Mouse (Mus musculus) retina, postnatal 1 day (tissue): ENCODE data around the gene Rnpep.
A peak's percentile ranks its signal among the peaks of the same experiment; 100 is the strongest.

Experiments
- DNase-seq: peaks from one replicate; pipeline ENCODE4 v3.0.0-alpha.2; 2012

Gene Rnpep

DNA sequence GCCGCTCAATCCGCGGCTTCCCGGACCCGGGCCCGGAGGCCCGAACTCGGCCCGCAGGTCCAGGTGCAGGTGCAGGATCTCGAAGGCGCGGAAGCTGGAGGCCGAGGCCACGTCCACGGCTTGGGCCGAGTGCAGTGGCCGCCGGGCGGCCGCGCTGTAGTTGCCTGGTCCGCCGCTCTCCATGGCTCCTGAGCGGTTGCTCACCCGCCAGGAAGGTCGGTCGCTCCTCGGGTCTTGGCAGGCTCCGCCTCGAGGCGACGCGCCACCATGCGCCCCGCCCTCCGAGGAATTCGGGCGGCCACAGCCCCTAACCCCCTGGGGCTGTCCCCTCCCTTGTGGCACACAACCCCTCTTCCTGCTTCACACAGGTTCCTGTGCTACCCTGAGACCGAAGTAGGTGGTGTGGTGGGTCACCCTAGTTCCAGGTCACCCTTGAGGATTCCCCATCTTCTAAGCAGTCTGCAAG lies at the start of gene Rnpep:
Rnpep (minus strand) TSS at position 259 of the 466 bp plus-strand sequence.
- DNase-seq: peak; percentile 86

DNA sequence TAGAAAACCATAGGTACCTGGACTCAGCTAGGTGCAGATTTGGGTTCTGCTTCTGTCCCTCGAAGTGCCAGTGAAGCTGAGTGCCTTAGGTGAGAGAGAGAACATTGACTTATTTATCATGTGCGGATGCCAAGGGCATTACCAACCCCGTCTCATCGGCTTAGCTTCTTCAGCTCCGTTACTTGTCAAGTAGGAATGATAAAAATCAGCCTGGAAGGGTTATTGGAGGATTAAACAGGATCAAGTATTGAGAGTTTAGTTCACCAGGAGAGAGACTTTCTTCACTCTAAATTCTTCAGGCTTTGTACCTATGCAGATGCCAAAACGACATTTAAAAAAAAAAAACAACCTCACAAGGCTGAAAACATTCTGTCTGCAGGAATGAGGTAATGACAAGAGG lies 46.7 kb upstream of the Rnpep start:
- no peak for DNase-seq

DNA sequence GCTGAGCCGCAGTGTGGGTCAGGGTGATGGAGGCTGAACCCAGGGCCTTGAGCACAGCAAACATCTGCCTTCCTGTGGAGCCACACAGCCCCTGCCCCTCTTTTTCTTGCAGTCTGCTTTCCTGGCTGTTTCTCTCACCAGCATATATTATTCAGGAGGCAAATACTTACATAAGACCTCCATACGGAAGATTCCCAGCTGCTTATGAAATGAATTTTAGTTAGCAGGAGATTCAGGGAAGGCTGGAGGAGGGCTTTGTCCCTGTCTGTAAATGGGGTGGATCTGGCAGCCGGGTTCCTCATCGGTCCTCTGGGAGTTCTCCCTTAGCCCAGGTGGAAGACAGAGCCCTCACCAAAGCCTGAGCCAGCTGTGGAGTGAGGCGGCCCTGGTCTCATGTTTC lies 44.5 kb upstream of the Rnpep start:
- no peak for DNase-seq

DNA sequence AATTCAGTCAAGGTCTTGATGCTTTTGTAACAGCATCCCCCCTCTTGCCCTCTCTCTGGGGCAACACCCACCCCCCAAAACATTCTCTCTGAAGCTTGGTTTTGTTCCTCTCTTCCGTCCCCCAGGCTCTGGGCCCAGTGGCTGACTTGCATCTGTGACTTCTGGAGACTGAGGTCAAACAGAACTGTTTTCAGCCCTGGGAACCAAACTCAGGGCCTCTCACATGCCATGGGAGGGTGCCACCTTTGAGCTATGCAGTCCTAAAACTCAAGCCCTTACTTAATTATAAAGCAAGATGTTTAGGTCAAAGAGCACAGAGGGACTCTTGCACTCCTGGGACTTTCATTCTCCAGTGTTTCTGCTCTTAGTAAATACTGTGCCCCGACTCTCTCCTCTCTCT lies 42.0 kb upstream of the Rnpep start:
- no peak for DNase-seq

DNA sequence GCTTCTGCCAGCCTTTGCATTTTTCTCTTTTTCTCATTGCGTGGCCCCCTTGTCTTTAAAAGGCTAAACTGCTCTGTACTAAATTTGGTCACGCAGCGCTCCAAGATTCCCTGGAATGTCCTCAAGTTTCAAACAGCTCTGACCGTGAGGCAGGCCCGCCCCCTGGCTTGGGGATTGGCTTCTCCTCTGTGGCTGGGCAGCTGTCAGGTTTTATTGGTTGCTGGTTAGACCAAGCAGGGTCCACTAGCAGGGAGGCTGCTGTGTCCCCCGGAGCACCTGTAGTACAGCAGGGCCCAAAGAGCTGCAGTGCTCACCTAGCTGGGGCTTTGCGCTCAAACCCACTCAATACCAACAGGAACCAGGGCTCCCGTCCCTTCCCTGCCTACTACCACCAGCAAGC lies 40.7 kb upstream of the Rnpep start, which contains the start of gene Lmod1:
Lmod1 (plus strand) TSS at position 237 of the 400 bp plus-strand sequence.
- peak; percentile 24 for DNase-seq

DNA sequence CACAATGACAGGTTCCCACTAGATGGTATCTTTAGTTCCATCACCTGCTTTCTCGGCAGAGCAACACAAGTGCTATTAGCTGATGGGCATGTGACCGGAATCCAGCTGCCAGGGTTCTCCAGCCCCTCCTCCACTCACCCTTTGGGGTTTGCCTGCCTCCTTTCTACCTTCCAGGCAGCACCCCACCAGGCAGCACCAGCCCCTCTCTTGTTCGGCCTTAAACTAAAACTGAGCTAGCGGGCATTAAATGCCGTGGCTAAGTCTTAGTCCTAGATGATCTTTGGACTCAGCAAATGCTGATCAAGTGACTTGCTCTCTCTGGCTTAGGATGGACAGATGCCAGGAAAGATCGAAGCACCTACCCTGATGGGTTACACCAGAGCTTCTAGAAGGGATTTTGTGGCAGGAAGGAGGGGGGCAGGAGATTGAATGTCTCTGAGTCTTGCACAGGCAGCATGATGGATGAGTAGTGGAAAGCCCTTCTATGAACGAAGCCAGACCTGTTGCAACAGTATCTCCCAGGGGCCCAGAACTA lies 39.5 kb upstream of the Rnpep start:
- no peak for DNase-seq

DNA sequence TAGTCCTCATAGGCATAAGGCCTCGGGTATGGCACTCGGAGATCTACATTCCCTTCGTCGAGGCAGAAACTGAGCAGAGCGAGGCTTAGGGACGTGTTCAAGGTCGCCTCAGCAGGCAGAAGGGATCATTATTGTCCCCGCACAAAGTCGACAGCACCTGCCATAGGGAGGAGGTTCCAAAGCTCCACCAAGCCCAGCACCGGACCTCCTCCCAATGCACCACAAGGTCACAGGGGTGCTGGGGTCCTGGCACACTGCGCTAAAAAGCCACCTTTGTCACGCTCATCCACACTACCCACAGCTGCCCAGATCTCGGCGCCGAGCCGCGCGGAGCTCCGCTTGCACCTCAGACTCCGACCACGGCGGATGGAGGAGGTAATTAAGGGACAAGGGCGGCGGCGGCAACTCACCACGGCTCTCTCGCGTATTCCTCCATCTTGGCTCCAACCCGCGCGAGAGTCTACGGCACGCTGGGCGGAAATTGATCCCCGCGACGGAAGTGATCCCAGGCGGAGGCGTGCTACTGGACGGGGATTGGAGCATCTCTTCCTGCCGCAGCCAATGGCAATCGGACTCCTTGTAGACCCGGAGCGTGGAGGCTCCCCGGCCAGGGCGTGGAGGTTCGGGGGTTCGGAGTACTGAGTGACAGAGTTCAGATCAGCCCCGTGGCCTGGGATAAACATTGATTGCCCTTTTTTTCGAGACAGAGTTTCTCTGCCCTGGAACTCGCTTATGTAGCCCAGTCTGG lies 29.6 kb upstream of the Rnpep start, which contains the start of gene Timm17a:
Timm17a (minus strand) TSS at position 495 of the 748 bp plus-strand sequence.
- peak; percentile 97 for DNase-seq

DNA sequence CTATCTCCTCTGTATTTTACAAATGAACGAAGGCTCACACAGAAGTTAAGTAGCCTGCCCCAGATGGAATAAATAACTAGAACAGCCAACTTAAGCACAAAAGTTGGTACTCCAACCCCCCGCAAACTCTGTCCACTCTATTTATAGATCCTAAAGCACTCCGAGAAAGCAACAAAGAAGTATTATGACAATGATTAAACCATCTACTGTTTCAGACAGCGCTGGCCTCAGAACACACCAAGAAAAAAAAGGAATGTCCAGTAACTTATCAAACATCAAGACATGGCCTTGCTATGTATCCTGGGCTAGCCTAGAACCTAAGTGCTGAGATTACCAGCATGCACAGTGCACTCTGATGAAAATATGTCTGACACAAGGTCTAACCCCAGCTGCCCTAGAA lies 28.3 kb upstream of the Rnpep start:
- DNase-seq: no peak

DNA sequence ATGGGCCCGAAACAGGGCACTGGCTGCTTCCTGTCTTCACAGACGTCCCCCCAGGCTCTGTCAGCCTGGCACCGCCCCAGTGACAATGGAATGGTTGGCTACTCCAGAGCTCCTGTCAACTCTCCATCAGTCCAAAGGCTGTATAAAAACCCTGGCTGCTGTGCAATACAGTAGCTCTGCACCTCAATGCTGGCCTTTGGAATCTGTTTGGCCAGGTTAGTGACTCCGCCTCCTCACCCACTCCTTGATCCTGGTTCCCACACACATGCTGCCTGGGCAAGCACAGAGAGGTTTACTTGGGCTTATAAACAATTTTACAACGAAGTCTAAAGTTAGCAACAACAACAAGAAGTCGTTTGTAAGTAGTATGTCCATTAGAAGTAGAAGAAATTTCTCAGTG lies 27.5 kb upstream of the Rnpep start:
- no peak for DNase-seq

DNA sequence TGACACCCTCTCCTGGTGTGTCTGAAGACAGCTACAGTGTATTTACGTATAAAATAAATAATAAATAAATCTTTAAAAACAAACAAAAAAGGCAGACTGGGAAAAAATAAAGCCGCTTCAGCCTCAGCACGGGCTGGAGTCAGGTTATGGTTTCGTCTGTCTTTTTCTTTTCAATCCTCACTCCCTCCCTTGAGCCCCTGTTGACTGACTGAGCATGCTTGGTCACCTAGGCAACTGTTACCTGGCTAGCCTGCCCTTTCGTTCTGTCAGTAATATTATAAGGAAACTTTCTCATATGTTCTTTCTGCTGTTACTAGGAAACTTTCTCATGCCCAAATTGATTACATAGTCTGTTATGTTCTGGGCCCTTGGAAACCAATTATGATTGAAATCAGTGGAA lies 7.0 kb upstream of the Rnpep start:
- no peak for DNase-seq

DNA sequence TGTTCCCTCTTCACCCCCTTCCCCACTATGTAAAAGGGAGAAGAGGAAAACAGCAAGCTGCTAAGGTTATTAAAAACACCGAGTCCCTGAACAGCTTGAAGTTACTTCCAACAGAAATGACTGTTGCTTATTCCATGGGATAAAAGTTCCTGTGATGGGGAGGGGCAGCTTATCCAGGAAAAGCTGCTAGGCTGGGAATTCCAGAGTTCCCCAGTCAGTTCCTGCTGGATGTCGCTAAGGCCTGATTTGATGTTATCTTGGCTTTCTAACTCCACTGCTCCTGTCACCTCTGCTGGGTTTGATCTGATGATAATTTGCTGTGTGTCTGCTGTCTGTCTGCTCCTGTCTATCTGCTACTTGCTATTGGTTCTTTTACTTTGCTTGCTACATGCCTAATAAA lies 2.4 kb upstream of the Rnpep start:
- DNase-seq: no peak

DNA sequence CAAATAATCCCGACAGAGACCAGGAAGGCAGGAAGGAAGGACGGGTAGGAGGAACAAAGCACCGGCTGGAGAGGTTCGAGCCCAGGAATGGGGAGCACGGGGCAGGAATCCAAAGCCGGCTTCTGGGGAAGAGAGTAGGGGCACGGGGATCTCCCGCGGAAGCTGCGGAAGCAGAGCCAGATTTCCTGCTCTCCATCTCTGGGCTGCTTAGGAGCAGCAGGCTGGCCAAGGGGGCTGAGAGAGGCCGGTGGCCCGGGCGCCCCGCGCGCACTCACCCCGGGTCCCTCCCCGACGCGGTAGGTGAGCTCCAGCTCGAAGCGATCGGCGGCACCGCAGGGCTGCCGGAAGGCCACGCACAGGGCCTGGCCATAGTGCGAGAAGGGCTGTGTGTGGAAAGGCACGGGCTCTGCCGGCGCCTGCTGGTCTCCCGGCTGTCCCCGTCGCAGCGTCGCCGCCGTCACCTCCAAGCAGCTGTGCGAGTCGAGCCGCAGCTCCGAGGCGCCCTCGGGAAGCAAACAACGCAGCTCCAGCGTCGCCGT lies 528 bp downstream of the Rnpep start:
- no peak for DNase-seq

DNA sequence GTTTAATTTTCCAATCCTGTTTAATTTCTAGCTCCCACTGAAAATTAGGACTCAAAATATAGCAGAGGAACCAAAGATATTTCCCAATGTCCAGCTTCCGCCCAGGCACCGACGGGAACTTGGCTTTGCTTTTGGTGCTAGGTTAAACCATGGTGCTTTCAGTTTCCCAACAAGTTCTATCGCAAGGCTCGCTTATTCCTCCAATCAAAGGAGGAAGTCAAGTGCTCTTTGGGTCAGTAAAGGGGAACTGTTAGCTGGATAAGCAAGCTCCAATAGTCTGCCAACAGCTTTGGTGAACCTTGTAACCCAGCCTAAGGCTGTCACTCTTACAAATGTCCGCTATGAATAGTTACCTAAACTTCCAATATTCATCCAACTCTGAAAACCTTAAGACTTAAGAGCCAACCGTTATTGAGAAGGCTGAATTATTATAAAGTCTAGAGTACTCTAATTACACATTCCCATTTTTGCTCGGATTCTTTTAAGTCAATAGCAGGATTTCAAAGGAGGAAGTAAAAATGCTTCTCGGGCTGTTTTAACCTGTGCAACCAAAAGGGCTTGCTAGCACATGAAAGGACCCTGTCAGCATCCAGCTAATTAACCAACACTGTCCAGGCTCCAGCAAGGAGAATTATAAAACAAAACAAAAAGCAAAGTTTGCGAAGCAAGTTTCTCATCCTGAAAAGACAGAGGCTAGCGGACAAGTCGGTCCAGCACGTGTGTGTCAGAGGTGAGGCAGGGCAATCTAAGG lies 1.2 kb downstream of the Rnpep start:
- DNase-seq: no peak

DNA sequence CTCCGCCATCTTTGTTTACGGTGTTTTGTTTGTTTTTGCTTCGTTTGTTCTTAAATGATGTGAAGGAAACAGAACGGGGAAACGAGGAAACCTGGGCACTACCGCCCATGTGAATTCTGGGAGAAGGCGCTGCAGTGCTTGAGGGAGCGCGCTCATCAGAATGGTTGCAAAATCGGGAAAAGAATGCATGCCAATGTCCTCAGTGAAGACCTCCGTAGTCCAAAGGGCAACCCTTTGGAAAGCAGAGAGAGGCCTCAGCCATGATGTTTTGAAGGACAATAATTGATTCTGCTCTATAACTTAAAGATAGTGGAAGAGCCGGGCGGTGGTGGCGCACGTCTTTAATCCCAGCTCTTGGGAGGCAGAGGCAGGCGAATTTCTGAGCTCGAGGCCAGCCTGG lies 2.0 kb downstream of the Rnpep start:
- DNase-seq: no peak

DNA sequence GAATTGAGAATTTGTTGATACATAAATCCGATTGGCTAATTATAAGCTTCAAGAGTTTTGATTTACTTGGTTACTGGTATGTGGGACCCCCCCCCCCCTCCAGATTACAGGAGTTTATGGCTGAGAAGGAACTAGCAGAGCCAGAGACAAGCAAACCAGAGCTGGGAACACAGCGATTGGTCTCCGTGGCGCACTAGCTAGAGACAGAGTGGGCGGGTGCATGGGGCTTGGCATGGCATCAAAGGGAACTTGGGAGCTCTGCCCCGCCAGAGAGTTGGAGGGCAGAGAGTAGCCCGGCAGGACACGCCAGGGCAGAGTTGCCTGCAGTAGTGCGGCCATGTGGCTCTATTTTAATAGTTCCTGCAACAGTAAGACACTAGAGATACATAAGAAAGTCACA lies 3.2 kb downstream of the Rnpep start:
- peak; percentile 56 for DNase-seq

DNA sequence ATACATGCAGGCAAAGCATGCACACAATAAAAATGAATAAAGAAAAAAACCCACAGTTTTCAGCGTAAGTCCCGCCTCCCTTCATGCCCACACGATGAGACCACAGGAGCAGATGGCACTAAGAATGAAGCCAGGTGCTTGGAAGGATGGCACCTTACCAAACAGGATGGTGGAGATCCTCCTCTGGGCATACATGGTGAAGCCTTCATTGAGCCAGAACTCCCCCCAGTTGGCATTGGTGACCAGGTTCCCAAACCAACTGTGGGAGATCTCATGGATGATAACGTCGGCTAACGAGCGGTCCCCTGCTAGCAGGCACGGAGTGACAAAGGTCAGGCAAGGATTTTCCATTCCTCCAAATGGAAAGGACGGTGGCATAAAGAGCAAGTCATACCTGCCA lies 12.5 kb downstream of the Rnpep start:
- no peak for DNase-seq

DNA sequence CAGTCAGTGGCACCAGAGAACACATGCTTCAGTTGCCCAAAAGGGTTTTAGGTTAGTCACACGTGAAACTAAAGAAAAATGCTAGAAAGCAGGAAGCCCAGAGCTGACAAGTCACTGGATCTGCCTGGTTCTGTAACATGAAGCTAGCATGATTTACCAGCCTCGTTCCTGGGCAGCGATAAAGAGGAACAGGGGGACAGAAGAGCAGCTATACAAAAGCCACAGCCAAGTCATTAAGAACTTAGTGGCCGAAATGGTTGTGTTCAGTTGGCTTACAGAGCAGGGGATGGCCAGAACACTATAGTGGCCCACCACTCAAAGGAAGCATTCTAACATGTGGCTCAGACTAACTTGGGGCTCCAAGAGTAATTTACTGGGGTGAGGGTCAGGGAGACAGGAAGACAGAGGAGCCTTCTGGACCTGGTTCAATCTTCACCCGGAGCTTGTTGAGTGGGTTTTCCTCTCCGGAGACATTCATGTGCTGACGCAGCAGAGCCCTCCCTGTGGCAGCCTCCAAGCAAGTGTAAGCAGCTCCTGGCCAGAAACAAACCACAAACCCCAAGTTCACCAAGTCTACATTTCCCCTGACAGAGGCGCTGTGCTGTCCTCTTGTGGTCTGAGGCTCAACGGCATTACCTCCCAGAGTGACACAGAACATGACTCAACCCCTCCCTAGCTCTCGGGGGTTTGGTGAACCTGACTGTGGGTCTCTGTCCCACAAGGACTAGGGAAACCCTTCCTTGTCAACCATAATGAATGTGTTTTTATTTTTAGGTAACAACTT lies 16.0 kb downstream of the Rnpep start:
- no peak for DNase-seq

DNA sequence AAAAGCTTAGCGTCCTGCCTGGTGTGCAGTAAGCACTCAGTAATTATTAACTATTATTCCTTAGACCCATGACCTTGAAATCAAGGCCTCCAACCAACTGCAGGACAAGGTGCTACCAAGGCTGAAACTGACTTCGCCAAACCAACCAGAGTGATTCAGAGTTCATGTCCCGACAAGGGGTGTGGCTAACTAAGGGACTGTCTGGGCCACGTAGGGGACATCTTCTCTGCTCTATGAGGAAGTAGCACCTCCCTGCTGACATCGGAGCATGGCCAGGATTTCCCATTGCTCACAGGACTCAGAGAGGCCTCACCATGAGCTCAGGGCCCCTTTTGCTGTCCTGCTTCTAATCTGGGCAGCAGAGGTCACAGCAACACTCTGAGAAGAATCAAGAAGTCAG lies 18.1 kb downstream of the Rnpep start:
- DNase-seq: no peak

DNA sequence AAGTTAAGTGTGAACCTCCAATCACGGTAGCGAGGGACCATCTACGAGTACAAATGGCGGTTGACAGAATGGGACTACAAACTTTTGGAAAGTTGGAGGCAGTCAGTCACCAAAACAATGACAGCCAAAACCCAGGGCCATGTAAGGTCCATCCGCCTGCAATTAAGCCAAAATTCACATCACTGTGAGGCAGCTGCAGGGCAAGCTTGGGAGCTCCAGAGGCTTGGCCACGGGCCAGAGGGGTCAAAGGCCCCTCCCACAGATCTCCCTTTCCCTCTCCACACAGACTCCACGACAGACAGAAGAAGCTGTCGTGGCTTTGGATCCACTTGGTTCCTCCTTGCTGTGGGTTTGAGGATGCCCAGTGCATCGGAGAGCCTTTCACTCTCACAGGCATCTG lies 20.6 kb downstream of the Rnpep start:
- DNase-seq: peak; percentile 22

DNA sequence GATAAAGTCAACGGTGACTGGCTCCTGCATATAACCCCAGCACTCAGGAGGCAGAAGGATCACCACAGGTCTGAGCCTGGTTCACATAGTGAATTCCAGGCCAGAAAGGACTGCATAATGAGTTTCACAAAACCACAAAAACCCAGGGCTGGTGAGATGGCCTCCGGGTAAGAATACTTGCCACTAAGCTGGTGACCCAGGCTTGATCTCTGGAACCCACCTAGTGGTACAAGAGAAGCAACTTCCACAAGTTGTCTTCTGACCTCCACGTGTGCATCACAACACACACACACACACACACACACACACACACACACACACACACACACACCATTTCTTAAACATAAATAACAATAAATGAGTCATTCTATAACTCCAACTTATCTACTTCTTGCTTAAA lies 21.6 kb downstream of the Rnpep start:
- no peak for DNase-seq

DNA sequence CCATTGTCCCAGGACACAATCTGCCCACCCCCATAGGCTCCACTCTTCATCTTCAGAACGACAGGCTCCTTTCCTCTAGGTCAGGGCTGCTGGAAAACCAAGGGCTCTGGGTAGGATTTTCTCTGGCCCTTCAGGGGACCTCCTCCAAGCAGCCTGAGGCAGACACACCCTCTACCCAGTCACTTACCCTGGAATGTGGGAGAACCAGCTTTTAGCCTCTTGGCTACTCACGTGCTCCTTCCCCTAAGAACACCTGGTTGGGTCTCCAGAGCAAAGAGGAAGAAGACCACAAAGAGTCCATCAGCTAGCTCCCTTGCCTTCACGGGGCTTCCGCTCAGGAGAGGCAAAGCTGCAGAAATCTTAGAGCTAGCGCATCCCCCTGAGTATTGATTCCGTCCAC lies 23.0 kb downstream of the Rnpep start:
- DNase-seq: no peak

DNA sequence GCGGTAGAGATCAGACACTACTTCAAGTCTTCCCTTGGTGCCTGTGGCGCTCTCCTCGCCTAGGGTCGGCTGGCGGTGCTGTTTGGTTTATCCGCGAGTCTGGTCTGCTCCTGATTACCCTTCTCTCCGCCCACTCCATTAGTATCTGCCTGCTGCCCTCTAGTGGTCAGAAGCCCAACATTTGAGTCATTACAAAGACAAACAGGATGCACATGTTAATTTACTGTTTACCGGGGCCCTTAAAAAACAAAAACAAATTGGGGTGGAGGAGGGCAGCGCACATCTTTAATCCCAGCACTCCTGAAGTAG lies 24.8 kb downstream of the Rnpep start:
- DNase-seq: peak; percentile 94
